Mouse (Mus musculus): ENCODE results near the gene Gpr61. TPM values are rescaled to one million over a fixed set of nuclear protein-coding genes. Genes with fewer than 3 reads are reported as not detected.

Gpr61 gene
- 4.4 TPM in 2 replicates for polyA plus RNA-seq (2021; fragmentation: Nextera tagmentation)
- long read RNA-seq, experiment 1, transcript Gpr61-201 (2 exons, 3,686 nt): major isoform, 6 of 13 reads
- long read RNA-seq, experiment 1, partial matches to known transcripts: 1 of 13 reads
- long read RNA-seq, experiment 1, other reads (novel, unspliced or antisense): 2 of 13 reads
- long read RNA-seq, experiment 2, transcript Gpr61-201 (2 exons, 3,686 nt): major isoform, 32 of 66 reads
- long read RNA-seq, experiment 2, transcript Gpr61-202 (3 exons, 2,771 nt): minor isoform, 21 of 66 reads
- long read RNA-seq, experiment 2, partial matches to known transcripts: 3 of 66 reads
- long read RNA-seq, experiment 2, other reads (novel, unspliced or antisense): 10 of 66 reads

GRCm38 (mm10) chr3:108154656-108155055, at the start of gene Gpr61:
Gene Gpr61, minus strand, starts transcription at chr3:108154882.

DNA sequence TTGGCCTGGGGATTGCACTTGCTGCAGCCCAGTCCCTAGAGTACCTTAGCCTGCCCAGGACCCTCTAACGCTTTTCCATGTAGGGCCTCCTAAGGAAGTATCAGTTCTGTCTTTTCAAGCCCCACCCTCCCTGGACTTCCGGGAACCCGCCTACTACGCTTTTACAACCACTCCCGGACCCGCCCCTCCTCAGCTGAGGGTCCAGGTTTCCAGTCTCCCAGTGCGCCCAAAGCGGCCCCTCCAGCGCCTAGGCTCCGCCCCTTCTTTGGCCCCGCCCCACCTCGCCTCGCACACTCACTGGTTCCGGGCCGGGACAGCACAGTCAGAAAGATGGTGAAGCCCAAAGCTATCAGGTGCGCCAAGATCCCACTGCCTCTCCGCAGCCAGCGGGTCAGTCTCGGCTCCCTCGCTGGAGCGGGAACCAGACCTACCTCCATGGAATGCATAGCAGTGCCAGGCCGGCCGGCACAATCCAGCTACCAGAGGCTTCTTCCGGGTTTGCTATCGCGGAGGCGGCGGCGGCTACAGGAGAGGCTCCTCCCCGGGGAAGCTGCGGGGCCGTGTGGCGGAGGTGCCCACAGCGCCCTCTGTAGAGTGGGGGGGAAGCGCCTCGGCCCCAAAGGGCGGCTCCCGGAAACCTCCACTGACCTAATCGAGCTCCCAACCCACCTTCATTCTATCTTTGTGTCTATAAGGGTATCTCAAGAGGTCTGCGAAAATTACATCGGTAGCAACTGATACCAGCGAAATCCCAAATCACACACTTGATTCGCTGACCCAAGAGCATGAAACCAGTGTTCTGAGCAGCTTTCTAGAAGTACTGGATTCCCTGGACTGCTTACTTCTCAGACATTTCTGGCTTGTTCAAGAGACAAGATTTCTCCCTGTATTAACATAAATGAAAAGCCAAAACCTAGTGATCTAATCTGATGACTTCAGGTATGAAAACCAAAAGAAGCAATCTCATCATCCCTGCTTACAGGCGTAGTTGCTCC, 45.9 kb upstream of the Gpr61 start, which contains the start of gene Cyb561d1:
Cyb561d1 (minus strand) TSS at position 884 of the 995 bp plus-strand sequence.

GRCm38 (mm10) chr3:108186098-108187047, 31.7 kb upstream of the Gpr61 start, which contains the start of gene Amigo1:
Gene Amigo1, plus strand, starts transcription at chr3:108186335.

DNA sequence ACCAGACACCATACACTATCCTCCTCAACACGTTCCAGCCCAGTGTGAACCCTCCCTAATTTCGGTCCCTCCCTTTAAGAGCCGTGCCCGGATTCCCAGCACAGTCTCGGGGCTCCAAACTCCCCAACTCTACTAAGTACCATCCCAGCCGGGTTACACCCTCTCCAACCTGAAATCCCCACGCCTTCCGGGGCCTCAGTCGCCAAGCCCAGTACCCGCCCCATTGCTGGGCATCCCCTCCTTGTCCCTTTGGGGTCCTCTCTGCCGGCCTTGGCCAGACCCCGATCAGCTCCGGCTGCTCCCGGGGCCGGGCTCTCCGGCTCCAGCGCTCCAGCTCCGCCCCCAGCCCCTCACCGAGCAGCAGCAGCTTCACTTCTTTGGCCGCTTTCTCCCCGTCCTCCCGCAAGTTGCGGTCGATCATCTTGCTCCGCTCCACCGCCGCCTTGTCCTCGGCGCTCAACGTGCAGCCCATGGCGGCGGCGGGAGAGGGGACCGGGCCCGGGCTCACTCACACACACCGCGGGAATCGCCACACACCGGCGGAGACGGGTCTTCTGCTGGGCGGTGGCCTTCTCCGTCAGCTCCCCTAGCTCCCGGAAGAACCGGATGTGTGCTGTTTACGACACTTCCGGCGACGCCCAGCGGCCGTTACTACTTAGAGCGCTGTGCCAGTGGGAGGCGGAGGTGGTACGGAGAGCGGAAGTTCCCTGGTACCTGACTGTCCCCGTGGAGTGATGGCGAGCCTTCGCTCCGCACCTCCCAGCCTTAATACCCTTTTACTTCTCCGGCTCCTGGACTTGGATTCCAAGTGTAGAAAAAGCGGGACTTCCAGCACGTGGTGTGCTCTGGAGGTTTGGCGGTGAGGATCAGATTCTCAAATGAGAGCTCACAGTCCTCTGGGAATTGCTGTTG, 8.9 kb downstream of the Gpr61 start, which contains the start of gene Gnai3:
Gnai3 (minus strand) TSS at position 613 of the 912 bp plus-strand sequence.

Other genes with a start within 250 kb of the Gpr61 start
- 64.0 and 66.5 TPM in 2 replicates for gene Gstm7, start 223.1 kb downstream of the Gpr61 start, polyA plus RNA-seq (2021; fragmentation: Nextera tagmentation)
- 17.2 and 17.6 TPM in 2 replicates for gene Gstm6, start 211.1 kb downstream of the Gpr61 start, polyA plus RNA-seq (2021; fragmentation: Nextera tagmentation)
- gene Gstm3, start 185.6 kb downstream of the Gpr61 start, polyA plus RNA-seq (2021; fragmentation: Nextera tagmentation): not detected in 2 replicates
- gene Gstm2, start 168.4 kb downstream of the Gpr61 start, polyA plus RNA-seq (2021; fragmentation: Nextera tagmentation): 4.2 and 7.1 TPM in 2 replicates
- 598 and 660 TPM in 2 replicates for gene Gstm1, start 136.9 kb downstream of the Gpr61 start, polyA plus RNA-seq (2021; fragmentation: Nextera tagmentation)
- gene Gstm4, start 110.0 kb downstream of the Gpr61 start, polyA plus RNA-seq (2021; fragmentation: Nextera tagmentation): 20.5 and 22.6 TPM in 2 replicates
- gene Ampd2, start 68.2 kb downstream of the Gpr61 start, polyA plus RNA-seq (2021; fragmentation: Nextera tagmentation): 25.0 and 27.7 TPM in 2 replicates
- 0.13 and 0.55 TPM in 2 replicates for gene Gnat2, start 62.1 kb downstream of the Gpr61 start, polyA plus RNA-seq (2021; fragmentation: Nextera tagmentation)
- 21.7 and 24.5 TPM in 2 replicates for gene Gnai3, start 8.7 kb downstream of the Gpr61 start, polyA plus RNA-seq (2021; fragmentation: Nextera tagmentation)
- 5.2 and 5.3 TPM in 2 replicates for gene Amigo1, start 31.5 kb upstream of the Gpr61 start, polyA plus RNA-seq (2021; fragmentation: Nextera tagmentation)
- gene Cyb561d1, start 46.3 kb upstream of the Gpr61 start, polyA plus RNA-seq (2021; fragmentation: Nextera tagmentation): 4.8 and 5.3 TPM in 2 replicates
- gene Atxn7l2, start 56.1 kb upstream of the Gpr61 start, polyA plus RNA-seq (2021; fragmentation: Nextera tagmentation): 3.5 and 4.9 TPM in 2 replicates
- 0.75 and 0.92 TPM in 2 replicates for gene Sypl2, start 71.8 kb upstream of the Gpr61 start, polyA plus RNA-seq (2021; fragmentation: Nextera tagmentation)
- 219 and 230 TPM in 2 replicates for gene Psma5, start 102.0 kb upstream of the Gpr61 start, polyA plus RNA-seq (2021; fragmentation: Nextera tagmentation)
- 32.3 and 34.9 TPM in 2 replicates for gene Sort1, start 129.2 kb upstream of the Gpr61 start, polyA plus RNA-seq (2021; fragmentation: Nextera tagmentation)
- not detected in 2 replicates for gene Mybphl, start 210.0 kb upstream of the Gpr61 start, polyA plus RNA-seq (2021; fragmentation: Nextera tagmentation)
- gene Psrc1, start 229.0 kb upstream of the Gpr61 start, polyA plus RNA-seq (2021; fragmentation: Nextera tagmentation): 8.3 and 10.5 TPM in 2 replicates